Mouse (Mus musculus): ENCODE results near the gene Dcxr.
"Not testable (repeated sequence)": the region's sequence is repeated elsewhere in the genome, so short reads cannot be mapped to it uniquely, and the experiment has no call there.

The Dcxr gene

DNA sequence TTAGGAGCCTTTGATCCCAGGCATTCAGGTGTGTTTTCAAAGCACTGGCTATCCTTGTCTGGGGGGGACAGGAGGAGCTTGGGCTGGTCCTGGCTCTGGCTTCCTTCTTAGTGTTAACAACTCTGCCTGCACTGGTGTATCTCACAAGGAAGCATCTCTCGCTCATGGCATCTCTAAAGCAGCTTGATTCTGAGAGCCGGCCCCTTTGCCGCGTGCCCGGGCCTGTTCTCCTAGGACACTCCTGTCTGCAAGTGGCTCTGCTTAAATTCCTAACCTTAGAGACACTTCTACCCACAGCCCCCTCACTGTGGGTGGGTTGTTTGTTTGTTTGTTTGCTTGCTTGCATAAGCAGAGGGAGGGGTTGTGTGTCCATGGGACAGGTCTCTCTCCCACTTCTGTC, 19.1 kb downstream of the Dcxr start:
- DNase-seq, result no peak

DNA sequence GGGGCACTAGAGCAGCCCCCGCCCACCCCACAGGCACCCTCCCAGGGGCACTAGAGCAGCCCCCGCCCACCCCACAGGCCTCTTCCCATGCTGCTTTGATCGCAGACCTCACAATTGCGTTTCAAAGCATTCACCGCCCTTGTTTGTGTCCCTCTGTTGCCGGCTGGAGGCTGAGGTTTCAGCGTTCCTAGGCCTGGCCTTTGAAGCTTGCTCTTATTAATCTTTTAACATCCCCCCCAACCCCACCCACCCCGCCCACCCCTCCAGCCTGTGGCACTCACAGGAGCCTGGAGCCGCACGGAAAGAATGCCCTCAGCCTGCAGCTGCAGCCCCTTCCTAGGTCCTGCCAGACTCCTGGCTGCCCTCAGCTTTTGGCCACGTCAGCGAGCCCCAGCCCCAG, 19.9 kb downstream of the Dcxr start:
- no peak for DNase-seq

DNA sequence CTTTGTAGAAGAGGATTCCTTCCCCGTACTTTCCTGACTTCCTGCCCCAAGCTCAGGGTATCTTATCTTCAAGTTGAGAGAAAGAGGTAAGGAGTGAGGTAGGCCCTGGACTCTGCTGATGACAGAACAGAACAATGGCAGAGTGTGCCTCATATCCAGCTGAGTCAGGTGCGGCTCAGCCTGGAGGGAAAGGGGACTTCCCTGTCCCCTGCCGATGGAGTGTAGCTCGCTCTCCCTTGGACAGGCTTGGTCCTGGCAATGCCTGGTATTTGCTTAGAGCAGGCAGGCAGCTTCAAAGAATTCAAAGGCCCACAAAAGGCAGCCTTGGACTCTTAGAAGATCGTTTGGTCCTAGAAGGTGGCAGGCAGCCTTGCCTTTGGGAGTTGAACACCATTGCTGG, 21.0 kb downstream of the Dcxr start:
- DNase-seq, result no peak

DNA sequence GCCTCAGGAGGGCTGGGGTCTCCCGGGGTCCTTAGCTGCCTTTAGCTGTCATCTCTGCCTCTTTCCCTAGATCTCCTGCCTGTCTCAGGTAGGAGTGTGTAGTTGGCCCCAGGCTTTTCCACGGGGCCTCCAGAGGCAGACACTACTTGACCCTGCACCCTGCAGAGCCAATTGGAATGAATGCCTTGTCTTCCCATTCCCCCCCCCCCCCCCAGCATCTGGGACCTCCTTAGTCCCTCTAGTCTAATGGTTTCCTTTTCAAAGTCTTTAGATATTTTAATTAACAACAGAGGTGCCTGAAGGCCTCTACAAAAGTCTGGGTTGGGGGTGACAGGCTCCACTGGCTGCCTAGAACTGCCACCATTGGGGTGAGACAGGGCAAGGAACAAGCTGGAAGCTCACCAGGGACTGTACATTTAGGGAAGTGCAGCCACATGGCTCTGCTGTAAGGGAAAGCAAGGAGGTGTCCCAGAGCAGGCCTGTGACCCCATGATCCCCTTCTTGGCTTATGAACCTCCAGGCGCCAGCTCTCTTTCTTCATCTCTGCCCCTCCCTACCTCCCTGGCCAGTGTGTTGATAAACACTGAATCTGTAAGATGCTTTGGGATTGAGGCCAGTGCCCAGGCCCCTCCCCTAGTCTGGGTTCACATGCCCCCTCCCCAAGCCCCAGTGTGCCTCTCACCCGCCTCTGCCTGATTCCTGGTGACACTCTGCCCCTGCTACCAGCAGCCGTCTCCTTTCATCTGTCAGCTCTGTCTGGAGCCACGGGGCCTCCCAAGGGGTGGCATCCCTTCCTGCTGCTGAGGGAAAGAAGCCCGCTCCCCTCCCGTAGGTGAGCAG, 22.4 kb downstream of the Dcxr start:
- no peak for DNase-seq

DNA sequence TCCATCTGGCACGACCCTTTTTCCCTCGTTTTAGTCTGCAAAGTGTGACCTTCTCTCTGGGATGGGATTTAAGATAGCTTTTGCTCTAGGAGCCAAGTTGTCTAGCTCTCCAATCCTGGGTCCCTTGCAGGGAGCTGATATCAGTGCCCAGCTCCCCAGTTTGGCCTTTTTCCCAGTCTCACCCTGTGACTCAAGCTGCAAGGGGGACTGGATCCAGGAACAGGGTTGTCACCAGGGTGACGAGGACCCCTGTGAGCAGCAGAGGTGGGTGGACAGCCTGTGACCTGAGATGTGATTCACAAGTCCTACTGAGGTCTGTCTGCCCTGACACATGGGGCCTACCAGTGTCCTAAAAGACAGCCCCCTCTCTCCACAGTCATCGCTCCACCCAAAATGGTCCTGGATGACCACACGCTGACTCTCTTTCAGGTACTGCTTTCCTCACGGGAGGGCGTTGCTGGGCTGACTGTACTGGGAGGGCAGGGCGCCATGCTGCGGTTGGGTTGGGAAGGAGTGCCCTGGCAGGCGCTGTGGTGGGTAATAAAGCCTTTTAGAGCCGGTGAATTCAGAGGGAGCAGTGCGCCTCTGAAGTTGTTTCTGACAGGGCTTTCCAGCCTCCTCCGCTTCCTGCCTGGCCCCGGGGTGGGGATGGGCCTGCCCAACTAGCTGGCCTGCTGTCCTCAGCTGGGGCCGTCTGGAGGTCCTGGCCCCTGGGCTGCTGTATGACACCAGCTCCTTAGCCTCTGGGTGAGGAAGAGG, 23.2 kb downstream of the Dcxr start:
- DNase-seq, result no peak

DNA sequence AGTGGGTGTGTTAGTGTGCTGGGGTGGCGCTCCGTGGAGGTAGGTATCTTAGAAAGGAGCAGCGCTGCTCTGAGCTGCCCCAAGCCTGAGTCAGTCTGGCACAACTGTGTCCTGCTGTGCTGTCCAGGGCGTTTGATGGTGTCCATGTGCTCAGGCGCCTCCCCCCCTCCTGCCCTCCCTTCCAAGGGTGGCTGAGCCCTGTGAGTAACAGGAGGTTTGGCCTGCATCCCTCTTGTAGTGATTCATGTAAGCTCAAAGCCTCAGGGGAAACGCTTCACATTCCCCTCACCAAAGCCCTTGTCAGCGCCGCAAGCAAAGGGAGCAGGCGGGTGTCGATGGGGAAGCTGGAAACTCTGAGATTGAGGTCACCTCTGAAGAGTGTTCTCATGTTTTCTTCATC, 29.3 kb downstream of the Dcxr start:
- peak; percentile 57 for DNase-seq

DNA sequence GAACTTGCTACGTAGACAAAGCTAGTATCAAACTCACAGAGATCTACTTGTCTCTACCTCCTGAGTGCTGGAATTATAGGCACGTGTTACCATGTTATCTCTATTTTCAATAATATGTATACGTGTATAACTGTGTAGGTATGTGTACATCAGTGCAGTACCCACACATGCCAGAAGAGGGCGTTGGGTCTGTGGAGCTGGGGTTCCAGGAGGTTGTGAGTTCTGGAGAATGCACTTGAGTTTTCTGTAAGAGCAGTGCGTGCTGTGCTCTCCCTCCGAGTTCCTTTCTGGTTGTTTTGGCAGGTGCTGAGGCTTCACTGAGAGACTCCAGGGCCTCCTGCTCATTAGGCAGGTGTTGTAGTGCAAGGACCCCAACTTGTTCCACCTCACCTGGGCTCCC, 30.5 kb downstream of the Dcxr start:
- DNase-seq, result no peak

DNA sequence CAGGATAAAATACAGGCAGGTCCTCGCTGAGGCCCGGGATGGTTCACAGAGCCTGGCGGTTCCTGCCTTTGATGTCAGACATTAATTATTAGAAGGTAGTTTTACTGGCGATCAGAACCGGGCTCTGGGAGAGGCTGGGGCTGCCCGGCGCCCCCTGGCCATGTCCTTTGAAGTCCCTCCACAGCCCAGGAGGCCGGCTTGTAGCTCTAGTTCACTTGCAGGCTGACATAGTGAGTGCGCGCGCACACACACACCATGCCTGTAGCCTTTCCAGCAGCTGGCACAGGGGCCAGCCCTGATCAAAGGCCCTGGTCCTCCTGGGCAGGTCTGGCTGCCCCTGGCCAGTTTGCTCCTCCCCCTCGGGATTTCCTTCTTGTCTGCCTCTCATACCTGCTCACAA, 31.4 kb downstream of the Dcxr start:
- peak; percentile 79 for DNase-seq

DNA sequence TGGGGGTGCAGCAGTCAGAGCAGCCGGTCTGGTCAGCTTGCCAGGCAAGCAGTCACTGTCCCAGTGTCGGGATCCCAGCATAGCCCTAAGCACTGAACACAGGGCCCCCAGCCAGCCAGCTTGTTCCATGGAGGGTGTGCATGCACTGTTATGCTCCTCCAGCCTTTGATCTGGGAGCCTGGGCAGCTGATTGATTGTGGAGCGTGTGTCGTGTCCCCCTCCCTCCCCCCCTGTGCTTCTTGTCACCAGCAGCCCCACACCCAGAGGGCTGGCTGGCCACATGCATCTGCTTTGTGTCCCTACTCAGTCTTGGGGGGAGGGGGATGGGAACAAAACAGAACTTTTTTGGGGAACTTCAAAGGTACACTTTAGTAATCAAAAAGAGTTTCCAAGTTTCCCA, 31.9 kb downstream of the Dcxr start:
- DNase-seq, result no peak

DNA sequence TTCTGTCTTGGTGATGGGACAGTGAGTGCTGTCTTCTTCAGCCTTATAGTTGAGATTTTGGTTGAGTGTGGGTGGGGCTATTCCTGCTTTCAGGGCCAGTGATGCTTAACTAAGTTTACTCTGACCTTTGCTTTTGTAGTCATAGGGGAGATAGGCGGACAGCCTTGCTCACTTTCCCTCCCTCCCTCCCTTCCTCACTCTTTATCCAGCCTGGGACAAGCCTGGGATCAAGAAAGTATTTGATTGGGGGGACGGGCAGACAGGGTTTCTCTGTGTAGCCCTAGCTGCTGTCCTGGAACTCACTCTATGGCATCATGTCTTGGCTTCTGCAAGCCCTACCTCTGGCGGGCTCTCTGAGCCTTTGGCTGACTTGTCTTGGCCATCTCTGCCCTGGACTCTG, 33.6 kb downstream of the Dcxr start:
- no peak for DNase-seq

DNA sequence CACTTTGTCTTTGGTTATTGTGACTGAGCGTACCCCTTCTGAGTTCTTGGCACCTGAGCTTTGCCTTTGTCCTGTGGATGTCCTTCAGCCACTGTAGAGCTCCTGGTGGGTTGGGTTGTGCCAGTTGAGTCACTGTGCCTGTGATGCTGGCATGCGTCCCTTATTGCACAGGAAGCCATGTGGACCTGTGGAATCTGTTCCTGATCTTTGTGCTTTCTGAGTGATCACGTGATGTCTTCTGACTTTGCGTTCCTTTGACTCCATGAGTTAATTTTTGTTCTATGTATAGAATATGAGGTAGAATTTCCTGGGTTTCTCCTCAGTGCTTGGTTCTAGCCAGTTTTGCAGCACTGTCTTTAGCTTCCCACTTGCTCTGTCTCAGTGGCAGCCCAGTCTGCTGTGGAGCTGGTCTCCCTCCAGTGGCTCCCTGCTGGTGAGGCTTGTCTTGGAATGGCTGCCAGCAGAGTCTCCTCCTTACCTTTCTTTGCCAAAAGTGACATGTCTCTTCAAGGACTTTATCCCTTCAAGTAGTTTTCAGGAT, 34.5 kb downstream of the Dcxr start:
- DNase-seq, result peak; percentile 62

DNA sequence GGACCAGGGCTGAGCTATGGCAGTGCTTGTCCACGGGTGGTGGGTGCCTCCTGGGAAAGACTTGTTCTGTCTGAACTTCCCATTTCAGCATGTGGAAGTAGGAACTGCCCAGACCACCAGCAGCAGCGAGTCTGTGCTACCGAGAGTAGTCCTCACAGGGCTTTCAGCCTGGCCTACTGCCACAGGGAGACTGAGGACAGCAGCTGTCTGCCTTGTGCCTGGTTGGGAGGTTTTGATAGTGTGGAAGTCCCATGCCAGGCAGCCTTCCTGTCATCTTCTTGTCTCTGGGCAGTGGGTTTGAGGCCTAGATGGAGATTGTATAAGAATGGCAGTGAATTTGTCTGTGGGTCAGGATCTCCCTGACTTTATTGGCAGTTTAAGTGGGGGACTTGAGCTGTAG, 37.7 kb downstream of the Dcxr start:
- no peak for DNase-seq

DNA sequence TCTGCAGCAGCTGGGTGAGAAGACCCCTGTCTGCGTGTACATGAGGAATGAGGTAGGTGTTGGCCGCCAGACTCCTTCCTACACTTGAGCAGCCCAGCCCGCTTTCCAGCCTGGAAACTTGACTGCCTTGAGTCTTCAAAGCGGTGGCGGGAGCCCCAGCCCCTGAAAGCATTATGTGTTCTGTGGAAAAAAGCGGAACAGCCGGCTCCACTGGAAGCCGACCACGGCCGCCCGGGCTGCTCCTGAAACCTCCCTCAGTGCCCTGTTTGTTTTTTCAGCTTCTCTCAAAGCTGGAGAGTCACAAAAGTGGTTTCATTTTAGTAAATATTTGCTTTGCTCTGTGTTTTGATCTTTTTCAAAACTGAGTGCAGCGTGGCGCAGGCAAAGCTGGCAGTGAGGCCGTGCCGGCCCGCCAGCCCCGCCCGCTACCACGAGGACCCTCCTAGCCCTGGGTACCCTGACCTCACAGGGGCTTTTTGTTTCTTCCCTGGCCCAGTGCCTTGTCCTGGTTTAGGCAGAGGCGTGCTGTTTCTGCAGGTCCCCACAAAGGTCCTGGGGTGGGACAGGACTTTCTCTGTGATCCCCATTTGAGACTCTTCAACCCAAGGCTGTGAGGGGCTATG, 40.3 kb downstream of the Dcxr start:
- DNase-seq, result no peak

DNA sequence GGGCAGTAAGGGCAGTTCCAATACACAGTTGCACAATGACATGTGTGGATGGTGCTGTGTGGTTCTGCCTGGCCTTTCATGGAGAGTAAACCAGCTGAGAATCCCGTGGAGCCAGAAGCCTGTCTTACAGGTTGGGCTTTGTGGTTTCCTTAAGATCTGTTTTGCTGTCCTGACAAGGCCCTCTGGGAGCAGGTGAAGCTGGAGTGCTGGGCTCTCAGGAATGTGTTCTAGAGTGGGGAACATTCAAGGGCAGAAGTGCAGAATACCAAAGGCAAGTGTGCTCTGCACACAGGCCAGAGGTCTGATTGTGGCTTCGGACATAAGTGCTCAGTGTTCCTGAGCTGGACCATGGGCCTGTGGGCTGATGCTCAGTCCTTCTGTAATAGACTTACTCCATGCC, 42.4 kb downstream of the Dcxr start:
- DNase-seq, result no peak

DNA sequence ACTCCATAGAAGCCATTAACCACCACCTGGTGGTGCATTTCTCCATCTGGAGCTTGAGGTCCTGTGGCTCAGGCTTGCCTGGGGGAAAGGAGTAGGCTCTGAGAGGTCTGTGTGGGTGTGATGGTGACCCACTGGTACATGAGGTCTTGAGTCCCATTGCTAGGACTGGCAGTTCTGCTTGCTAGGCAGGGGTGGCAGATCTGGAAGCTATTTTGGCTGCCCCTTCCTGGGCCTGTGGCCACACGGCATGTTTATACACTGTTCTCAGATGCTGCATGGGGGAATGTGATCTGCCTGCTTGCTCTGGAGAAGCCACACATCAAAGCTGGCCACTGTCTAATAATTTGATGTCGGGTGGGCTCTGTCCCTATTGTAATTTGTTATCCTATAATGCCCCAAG, 43.0 kb downstream of the Dcxr start:
- DNase-seq, result no peak

DNA sequence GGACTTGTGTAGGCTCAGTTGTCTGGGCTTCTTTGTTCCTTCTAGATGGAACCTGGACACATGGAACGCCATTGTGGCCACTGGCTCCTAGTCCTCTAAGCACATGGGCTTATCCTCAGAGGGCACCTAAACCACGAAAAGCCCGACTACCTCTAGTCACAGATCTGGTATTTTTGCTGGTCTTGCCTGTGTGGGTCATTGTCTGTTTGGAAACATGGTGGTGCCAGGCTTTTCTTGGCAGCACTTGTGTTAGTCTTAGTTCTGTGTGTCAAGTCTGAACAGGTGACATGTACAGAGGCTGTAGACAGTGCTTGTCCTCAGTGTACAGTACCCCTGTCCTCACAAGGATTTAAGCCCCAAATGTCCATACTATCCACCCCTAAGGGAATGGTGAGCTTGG, 43.5 kb downstream of the Dcxr start:
- no peak for DNase-seq

DNA sequence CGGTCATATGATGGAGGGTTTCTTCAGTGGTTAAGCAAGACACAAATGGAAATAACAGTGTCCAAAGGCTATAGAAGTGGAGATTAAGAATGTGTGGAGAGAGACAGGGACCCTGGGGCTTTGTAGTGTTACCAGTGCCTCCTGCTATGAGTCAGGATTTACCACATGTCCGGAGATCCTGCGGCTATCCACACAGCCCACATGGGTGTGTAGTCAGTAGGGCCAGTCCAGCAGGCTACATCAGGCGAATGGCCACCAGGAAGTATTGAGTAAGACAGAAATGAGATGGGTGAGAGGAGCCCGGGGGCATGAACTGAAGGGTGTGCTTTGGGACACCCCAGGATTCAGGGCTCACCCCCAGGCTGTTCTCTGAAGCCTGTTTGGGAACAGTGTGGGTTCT, 44.4 kb downstream of the Dcxr start:
- no peak for DNase-seq

DNA sequence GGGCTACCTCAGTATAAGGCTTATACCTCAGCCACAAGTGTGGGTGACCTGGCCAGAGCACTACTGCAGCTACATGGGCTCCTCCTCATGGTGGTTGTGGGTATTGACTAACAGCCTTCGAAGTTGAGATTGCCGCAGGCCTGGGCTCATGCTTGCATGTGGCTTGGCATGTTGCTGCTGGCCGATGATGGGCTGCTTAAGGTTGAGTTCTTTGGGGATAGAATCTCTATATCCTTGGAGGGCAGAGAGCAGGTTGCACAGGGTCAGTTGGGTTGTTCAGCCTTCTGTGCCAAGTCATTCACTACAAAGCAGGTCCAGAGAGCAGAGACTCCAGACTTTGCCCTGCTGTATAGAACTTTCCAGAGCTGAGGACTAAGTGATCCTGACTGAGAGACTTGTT, 47.2 kb downstream of the Dcxr start:
- peak; percentile 75 for DNase-seq

DNA sequence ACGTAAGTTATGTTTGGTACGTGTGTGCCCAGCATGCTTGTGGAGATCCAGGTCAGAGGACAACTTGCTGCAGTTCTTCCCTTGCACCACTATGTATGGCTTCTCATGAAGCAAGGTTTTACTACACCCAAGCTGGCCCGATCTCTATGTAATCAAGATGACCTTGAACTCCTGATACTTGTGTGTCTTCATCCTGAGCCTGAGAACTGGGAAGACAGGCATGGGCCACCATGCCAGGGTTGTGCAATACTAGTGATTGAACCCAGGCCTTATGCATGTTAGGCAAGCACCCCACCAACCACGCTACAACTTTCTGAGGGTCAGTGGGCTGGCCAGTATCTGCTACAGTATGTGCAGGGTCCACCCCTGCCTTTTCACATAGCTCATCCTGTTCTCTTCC, 50.1 kb downstream of the Dcxr start:
- no peak for DNase-seq

DNA sequence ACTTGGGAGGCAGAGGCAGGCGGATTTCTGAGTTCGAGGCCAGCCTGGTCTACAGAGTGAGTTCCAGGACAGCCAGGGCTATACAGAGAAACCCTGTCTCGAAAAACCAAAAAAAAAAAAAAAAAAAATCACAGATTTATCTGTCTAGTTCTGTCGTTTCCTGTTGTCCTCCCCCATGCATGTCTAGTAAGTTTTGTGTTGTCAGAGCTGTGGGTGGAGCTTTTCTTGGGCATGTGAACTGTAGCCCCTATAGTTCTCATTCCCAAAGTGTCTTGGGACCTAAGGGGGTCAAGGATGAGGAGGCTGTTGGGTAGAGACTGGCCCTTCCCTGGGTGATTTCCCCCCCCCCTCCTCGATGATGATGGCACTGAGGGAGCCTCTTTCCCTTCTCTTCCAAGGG, 51.2 kb downstream of the Dcxr start:
- DNase-seq, result not testable (repeated sequence)

Data from kidney, postnatal 14 days (tissue).